Mouse (Mus musculus) bone marrow macrophage, adult 2 months (primary cell): ENCODE data around the gene Msl1. TPM values are rescaled to one million over a fixed set of nuclear protein-coding genes. Genes with fewer than 3 reads are reported as not detected.

Source experiments
- H3K27ac ChIP-seq: 2 replicates; pipeline ENCODE4 v1.5.1; 2012; ENCODE audit warnings: low read depth, low read length; ENCODE audit not compliant: insufficient read depth
- H3K4me1 ChIP-seq: 2 replicates; pipeline ENCODE4 v1.6.1; 2012; ENCODE audit warnings: low read length; ENCODE audit not compliant: control insufficient read depth, insufficient read depth
- H3K4me3 ChIP-seq: 2 replicates; pipeline ENCODE4 v1.5.1; 2012; ENCODE audit warnings: mild to moderate bottlenecking, low read length, moderate library complexity; ENCODE audit not compliant: insufficient read depth
- CTCF ChIP-seq: IDR thresholded peaks from 2 replicates; pipeline ENCODE4 v1.5.1; 2012; ENCODE audit warnings: low read depth, mild to moderate bottlenecking, low read length, moderate library complexity
- POLR2A ChIP-seq: IDR thresholded peaks from 2 replicates; pipeline ENCODE4 v1.6.1; 2012; ENCODE audit warnings: mild to moderate bottlenecking, low read depth, low read length, borderline replicate concordance
- polyA plus RNA-seq: library from polyadenylated mRNA; stranded (reverse); fragments of >200 nt; gene quantifications from 2 replicates; pipeline ENCODE4 v1.2.4, GENCODE M21; 2012; ENCODE audit not compliant: missing spikeins, insufficient read depth, insufficient read length

The Msl1 gene
- polyA plus RNA-seq, 1 experiment, result 79.3 TPM

GRCm38 (mm10) chr11:98785772-98786281, 9.5 kb upstream of the Msl1 start:
- H3K4me1 ChIP-seq, result peaks cover 58% of the 10 kb centered on the region
- peak overlapping the region; percentile 51 for H3K4me3 ChIP-seq

GRCm38 (mm10) chr11:98786359-98787214, 8.7 kb upstream of the Msl1 start:
- Histone ChIP-seq H3K27ac (peak overlapping the region; percentile 87), H3K4me1 (peaks cover 56% of the 10 kb centered on the region), H3K4me3 (peak overlapping the region; percentile 51)
- TF ChIP-seq CTCF (peak; percentile 74), POLR2A (no peak)

More at GRCm38 (mm10) chr11:98785772-98786281, 9.5 kb upstream of the Msl1 start:
- H3K27ac ChIP-seq, result peak overlapping the region; percentile 87
- TF ChIP-seq POLR2A (no peak), CTCF (peak; percentile 48)

GRCm38 (mm10) chr11:98787229-98787628, 8.1 kb upstream of the Msl1 start:
- TF ChIP-seq CTCF, result no peak
- TF ChIP-seq POLR2A, result no peak
- H3K4me1 ChIP-seq, result peaks cover 52% of the 10 kb centered on the region
- no peak overlapping the region for H3K4me3 ChIP-seq
- H3K27ac ChIP-seq, result no peak overlapping the region

GRCm38 (mm10) chr11:98787691-98788090, 7.6 kb upstream of the Msl1 start:
- H3K4me3 ChIP-seq, result no peak overlapping the region
- peaks cover 48% of the 10 kb centered on the region for H3K4me1 ChIP-seq
- TF ChIP-seq POLR2A, result no peak
- TF ChIP-seq CTCF, result 0 out of 2 replicates have a peak, but pooled peaks have one; percentile 6
- H3K27ac ChIP-seq, result no peak overlapping the region

GRCm38 (mm10) chr11:98788139-98788538, 7.2 kb upstream of the Msl1 start:
- Histone ChIP-seq H3K27ac (peak overlapping the region; percentile 75), H3K4me3 (no peak overlapping the region), H3K4me1 (peaks cover 44% of the 10 kb centered on the region)
- TF ChIP-seq CTCF (0 out of 2 replicates have a peak, but pooled peaks have one; percentile 0), POLR2A (no peak)

GRCm38 (mm10) chr11:98788550-98789218, 6.6 kb upstream of the Msl1 start:
- Histone ChIP-seq H3K27ac (peak overlapping the region; percentile 75), H3K4me1 (peaks cover 46% of the 10 kb centered on the region), H3K4me3 (peak overlapping the region; percentile 78)
- TF ChIP-seq CTCF, result peak; percentile 60; the same call in 1 of the 2 replicates
- TF ChIP-seq POLR2A, result no peak

GRCm38 (mm10) chr11:98789219-98789807, 6.0 kb upstream of the Msl1 start:
- peak overlapping the region; percentile 78 for H3K4me3 ChIP-seq
- peaks cover 43% of the 10 kb centered on the region for H3K4me1 ChIP-seq
- TF ChIP-seq POLR2A (no peak), CTCF (no peak)
- peak overlapping the region; percentile 63 for H3K27ac ChIP-seq

GRCm38 (mm10) chr11:98789824-98790223, 5.5 kb upstream of the Msl1 start:
- Histone ChIP-seq H3K27ac (peak overlapping the region; percentile 63), H3K4me3 (peak overlapping the region; percentile 78; the same call in 1 of the 2 replicates), H3K4me1 (peaks cover 39% of the 10 kb centered on the region)
- TF ChIP-seq POLR2A, result no peak
- no peak for TF ChIP-seq CTCF

- no peak overlapping the region for H3K4me3 ChIP-seq
- H3K27ac ChIP-seq, result no peak overlapping the region
- H3K4me1 ChIP-seq, result peaks cover 32% of the 10 kb centered on the region
- TF ChIP-seq CTCF (no peak), POLR2A (no peak)
Observed at GRCm38 (mm10) chr11:98790631-98791205, 4.6 kb upstream of the Msl1 start.
